Mouse (Mus musculus) embryonic facial prominence, embryonic 15.5 days (tissue): ENCODE measurements around the gene Map4k4. TPM values are rescaled to one million over a fixed set of nuclear protein-coding genes. Genes with fewer than 3 reads are reported as not detected.

ENCODE experiments used
- ATAC-seq: fragments of 200-750 bp; cut with Nextera tagmentation; 2 replicates; pipeline ENCODE4 v1.8.0; 2017; ENCODE audit warnings: low read depth, moderate TSS enrichment; ENCODE audit not compliant: insufficient number of reproducible peaks, low FRiP score, low TSS enrichment
- H3K27ac ChIP-seq: fragments of 300-500 bp; sonication (generic); replicated peaks from 2 replicates; pipeline ENCODE4 v1.5.1; 2015; ENCODE audit warnings: mild to moderate bottlenecking, inconsistent platforms
- H3K27me3 ChIP-seq: fragments of 300-500 bp; sonication (generic); 2 replicates; pipeline ENCODE4 v1.6.1; 2015; ENCODE audit warnings: inconsistent platforms
- H3K36me3 ChIP-seq: fragments of 300-500 bp; sonication (generic); 2 replicates; pipeline ENCODE4 v1.6.1; 2015; ENCODE audit warnings: mild to moderate bottlenecking, inconsistent platforms
- H3K4me1 ChIP-seq: fragments of 300-500 bp; sonication (generic); 2 replicates; pipeline ENCODE4 v1.6.1; 2015; ENCODE audit warnings: inconsistent platforms
- H3K4me2 ChIP-seq: fragments of 300-500 bp; sonication (generic); replicated peaks from 2 replicates; pipeline ENCODE4 v1.6.1; 2015; ENCODE audit warnings: mild to moderate bottlenecking, inconsistent platforms
- H3K4me3 ChIP-seq: fragments of 300-500 bp; sonication (generic); replicated peaks from 2 replicates; pipeline ENCODE4 v1.5.1; 2015; ENCODE audit warnings: mild to moderate bottlenecking, inconsistent platforms
- H3K9ac ChIP-seq: fragments of 300-500 bp; sonication (generic); 2 replicates; pipeline ENCODE4 v1.6.1; 2015; ENCODE audit warnings: inconsistent platforms
- H3K9me3 ChIP-seq: fragments of 300-500 bp; sonication (generic); replicated peaks from 2 replicates; pipeline ENCODE4 v1.6.1; 2016; ENCODE audit warnings: inconsistent platforms
- WGBS: fragments of 180-500 bp; shearing (Covaris S2); methylation state at CpG from one replicate; pipeline ENCODE4 v1.1.7; 2015; 5-methylcytosine and 5-hydroxymethylcytosine counted together
- polyA plus RNA-seq: library from polyadenylated mRNA; unstranded; fragments of >200 nt; fragmentation: Nextera tagmentation; extraction: Ambion mirVana; gene quantifications from 2 replicates; pipeline ENCODE4 v1.2.1, GENCODE M21; 2015

Map4k4 gene
- polyA plus RNA-seq, 1 experiment from 2014 or later = 34.4 TPM

DNA sequence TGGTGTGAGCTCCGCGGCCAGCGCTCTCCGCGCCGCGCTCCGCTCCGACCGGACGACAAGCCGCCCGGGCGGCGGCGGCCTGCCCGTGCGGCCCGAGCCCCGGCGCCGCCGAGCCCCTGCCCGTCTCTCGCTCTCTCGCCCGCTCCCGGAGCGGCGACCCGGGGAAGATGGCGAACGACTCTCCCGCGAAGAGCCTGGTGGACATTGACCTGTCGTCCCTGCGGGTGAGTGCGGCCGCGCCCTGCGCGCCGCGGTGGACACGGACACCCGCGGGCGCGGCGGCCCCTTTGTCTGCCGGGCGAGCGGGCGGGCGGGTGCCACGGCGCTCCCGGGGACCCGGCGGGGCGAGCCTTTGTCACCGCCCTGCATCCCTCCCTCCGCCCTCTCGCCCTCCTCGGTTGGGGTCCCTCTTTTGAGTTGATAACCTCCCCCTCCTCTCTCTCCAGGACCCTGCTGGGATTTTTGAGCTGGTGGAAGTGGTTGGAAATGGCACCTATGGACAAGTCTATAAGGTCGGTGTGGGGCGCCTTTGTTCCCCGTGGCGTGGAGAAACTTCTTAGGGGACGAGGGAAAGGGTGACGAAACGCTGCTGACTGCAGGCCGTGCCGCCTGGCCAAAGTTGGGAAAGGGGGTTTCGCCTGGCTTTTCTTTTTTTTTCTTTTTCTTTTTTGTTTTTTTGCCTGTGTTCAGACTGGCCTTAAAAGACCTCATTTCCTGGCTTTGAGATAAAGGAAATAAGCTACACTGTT is 524 bp downstream of the Map4k4 start:
- under 1% methylated on average over 74 of the region's 75 CpGs for WGBS
- peaks cover 5% of the 10 kb centered on the region; the same call in 1 of the 2 replicates for H3K36me3 ChIP-seq
- H3K9ac ChIP-seq = peak overlapping the region; percentile 94
- peaks cover 48% of the 10 kb centered on the region for H3K4me1 ChIP-seq
- peak overlapping the region; percentile 86 for H3K4me3 ChIP-seq
- H3K9me3 ChIP-seq = no peaks in the 10 kb centered on the region
- H3K4me2 ChIP-seq = peak overlapping the region; percentile 75
- H3K27ac ChIP-seq = peak overlapping the region; percentile 96
- ATAC-seq = peak; percentile 31; the same call in 1 of the 2 replicates
- no peaks in the 10 kb centered on the region for H3K27me3 ChIP-seq

GRCm38 (mm10) chr1:39901851-39902703 is 1.4 kb downstream of the Map4k4 start:
- ATAC-seq = no peak
- under 1% methylated on average over 26 of the region's 26 CpGs for WGBS
- H3K9me3 ChIP-seq = no peaks in the 10 kb centered on the region
- H3K36me3 ChIP-seq = peaks cover 5% of the 10 kb centered on the region; the same call in 1 of the 2 replicates
- H3K4me1 ChIP-seq = peaks cover 51% of the 10 kb centered on the region
- H3K4me3 ChIP-seq = peak overlapping the region; percentile 86
- H3K27me3 ChIP-seq = no peaks in the 10 kb centered on the region
- H3K9ac ChIP-seq = peak overlapping the region; percentile 94
- peak overlapping the region; percentile 75 for H3K4me2 ChIP-seq
- peak overlapping the region; percentile 96 for H3K27ac ChIP-seq

DNA sequence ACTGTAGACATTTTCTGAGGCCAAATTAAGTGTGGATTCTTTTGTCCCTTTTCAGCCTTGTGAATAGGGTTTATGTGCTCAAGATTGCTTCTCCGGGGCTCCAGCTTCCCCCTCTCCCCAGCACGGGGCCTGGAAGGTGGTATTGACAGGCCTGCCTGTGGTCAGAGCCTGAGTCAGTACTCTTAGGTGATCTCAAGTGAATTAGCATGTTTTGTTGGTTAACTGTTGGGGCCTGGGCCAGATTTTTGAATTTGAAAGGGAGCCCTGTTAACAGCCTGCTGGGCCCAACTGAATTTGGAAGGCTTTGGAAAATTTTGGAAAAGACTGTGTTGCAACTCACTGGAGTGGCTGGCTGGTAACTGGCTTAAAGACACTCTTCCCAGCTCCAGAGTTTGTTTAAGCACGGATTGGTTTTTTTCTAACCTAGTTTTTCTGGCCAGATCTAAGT is 2.0 kb downstream of the Map4k4 start:
- peak overlapping the region; percentile 96 for H3K27ac ChIP-seq
- H3K36me3 ChIP-seq = peaks cover 7% of the 10 kb centered on the region; the same call in 1 of the 2 replicates
- under 1% methylated on average over 3 of the region's 3 CpGs for WGBS
- no peak for ATAC-seq
- peak overlapping the region; percentile 94 for H3K9ac ChIP-seq
- no peaks in the 10 kb centered on the region for H3K27me3 ChIP-seq
- H3K4me2 ChIP-seq = peak overlapping the region; percentile 75
- no peaks in the 10 kb centered on the region for H3K9me3 ChIP-seq
- H3K4me3 ChIP-seq = peak overlapping the region; percentile 86
- peaks cover 57% of the 10 kb centered on the region for H3K4me1 ChIP-seq

DNA sequence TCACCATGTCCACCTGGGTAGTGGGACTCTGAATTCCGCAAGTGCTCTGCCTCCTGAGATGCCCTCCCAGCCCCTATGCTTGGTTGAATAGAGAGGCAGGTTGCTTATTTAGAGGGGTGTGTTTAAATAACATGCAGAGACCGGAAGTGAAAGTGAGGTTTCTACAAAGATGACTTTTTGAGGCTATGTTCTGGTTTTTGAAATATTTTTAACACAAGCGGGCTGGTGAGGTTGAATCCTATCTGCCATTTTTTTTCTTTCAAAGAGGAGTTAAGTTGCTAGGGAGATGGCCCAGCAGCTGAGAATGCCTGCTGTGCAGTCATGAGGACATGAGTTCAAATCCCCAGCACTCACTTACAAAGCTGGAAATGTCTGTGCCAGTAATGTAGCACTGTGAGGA is 4.0 kb downstream of the Map4k4 start:
- H3K36me3 ChIP-seq = peaks cover 7% of the 10 kb centered on the region; the same call in 1 of the 2 replicates
- peak overlapping the region; percentile 8; the same call in 1 of the 2 replicates for H3K4me2 ChIP-seq
- H3K4me3 ChIP-seq = no peak overlapping the region
- no peak for ATAC-seq
- H3K9me3 ChIP-seq = no peaks in the 10 kb centered on the region
- no peaks in the 10 kb centered on the region for H3K27me3 ChIP-seq
- no peak overlapping the region for H3K9ac ChIP-seq
- WGBS = 76% methylated on average over 3 of the region's 3 CpGs
- H3K4me1 ChIP-seq = peaks cover 70% of the 10 kb centered on the region
- H3K27ac ChIP-seq = no peak overlapping the region

DNA sequence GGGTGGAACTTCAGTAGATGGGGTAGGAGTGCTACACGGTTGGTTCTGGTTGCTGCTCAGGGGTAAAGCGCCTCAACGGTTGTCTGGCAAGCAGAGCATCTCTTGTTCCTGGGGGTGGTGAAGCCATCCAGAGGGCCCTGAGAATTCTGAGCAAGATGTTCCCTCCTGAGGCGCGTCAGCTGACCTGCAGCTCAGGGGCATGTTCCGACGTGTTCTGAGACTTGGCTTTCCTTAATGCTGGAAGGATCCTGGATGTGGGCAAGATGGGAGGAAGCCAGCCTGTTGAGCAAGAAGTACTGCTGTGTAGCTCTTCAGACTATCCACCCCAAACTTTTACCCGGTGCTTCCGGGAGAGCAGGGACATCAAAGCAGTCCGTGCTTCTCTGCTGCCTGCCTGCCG is 6.2 kb downstream of the Map4k4 start:
- no peaks in the 10 kb centered on the region for H3K9me3 ChIP-seq
- H3K4me2 ChIP-seq = peak overlapping the region; percentile 24; the same call in 1 of the 2 replicates
- H3K9ac ChIP-seq = no peak overlapping the region
- H3K36me3 ChIP-seq = peaks cover 18% of the 10 kb centered on the region; the same call in 1 of the 2 replicates
- no peak overlapping the region for H3K4me3 ChIP-seq
- peaks cover 70% of the 10 kb centered on the region for H3K4me1 ChIP-seq
- no peak for ATAC-seq
- 36% methylated on average over 11 of the region's 11 CpGs for WGBS
- H3K27me3 ChIP-seq = no peaks in the 10 kb centered on the region
- H3K27ac ChIP-seq = 0 out of 2 replicates have a peak overlapping the region, but pooled peaks have one; percentile 3

- H3K36me3 ChIP-seq = peaks cover 23% of the 10 kb centered on the region; the same call in 1 of the 2 replicates
- no peaks in the 10 kb centered on the region for H3K27me3 ChIP-seq
- no peak overlapping the region for H3K4me2 ChIP-seq
- H3K9ac ChIP-seq = no peak overlapping the region
- 0 out of 2 replicates have a peak overlapping the region, but pooled peaks have one; percentile 11 for H3K27ac ChIP-seq
- peaks cover 58% of the 10 kb centered on the region for H3K4me1 ChIP-seq
- H3K9me3 ChIP-seq = no peaks in the 10 kb centered on the region
- no peak overlapping the region for H3K4me3 ChIP-seq
- ATAC-seq = no peak
- WGBS = 94% methylated on average over 2 of the region's 2 CpGs
Measured at GRCm38 (mm10) chr1:39908976-39909375, 8.3 kb downstream of the Map4k4 start.

- no peaks in the 10 kb centered on the region for H3K9me3 ChIP-seq
- no peak overlapping the region for H3K9ac ChIP-seq
- peaks cover 26% of the 10 kb centered on the region for H3K36me3 ChIP-seq
- 39% methylated on average over 3 of the region's 3 CpGs for WGBS
- no peak overlapping the region for H3K4me3 ChIP-seq
- H3K27me3 ChIP-seq = no peaks in the 10 kb centered on the region
- peaks cover 34% of the 10 kb centered on the region for H3K4me1 ChIP-seq
- no peak overlapping the region for H3K27ac ChIP-seq
- no peak overlapping the region for H3K4me2 ChIP-seq
- ATAC-seq = no peak
Measured at GRCm38 (mm10) chr1:39911446-39911845, 10.7 kb downstream of the Map4k4 start.

- WGBS = 75% methylated on average over 4 of the region's 4 CpGs
- H3K36me3 ChIP-seq = peaks cover 24% of the 10 kb centered on the region
- H3K4me2 ChIP-seq = no peak overlapping the region
- no peaks in the 10 kb centered on the region for H3K27me3 ChIP-seq
- H3K9me3 ChIP-seq = no peaks in the 10 kb centered on the region
- no peak overlapping the region for H3K9ac ChIP-seq
- no peak for ATAC-seq
- H3K4me1 ChIP-seq = peaks cover 27% of the 10 kb centered on the region
- H3K27ac ChIP-seq = no peak overlapping the region
- no peak overlapping the region for H3K4me3 ChIP-seq
Measured at GRCm38 (mm10) chr1:39913256-39913655, 12.5 kb downstream of the Map4k4 start.

DNA sequence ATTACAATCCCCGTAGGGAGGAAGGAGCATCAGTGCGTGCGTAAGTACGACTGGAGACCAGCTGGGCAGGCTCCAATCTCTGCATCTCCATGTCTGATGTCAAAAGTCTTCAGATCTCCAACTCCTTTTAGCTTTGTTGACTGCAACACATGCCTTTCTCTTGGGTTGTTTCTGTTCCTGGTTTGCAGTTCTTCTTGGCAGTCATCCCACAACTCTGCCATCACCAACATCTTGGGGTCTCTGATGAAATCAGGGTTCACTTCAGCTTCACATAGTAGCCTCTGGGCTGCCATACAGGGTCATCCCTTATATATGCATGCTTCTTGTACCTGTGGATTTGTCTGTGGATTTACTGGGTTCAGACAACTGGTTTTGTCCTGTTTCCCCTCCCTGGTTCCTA is 15.4 kb downstream of the Map4k4 start:
- H3K9ac ChIP-seq = no peak overlapping the region

GRCm38 (mm10) chr1:39917855-39918516 is 17.3 kb downstream of the Map4k4 start:
- Histone ChIP-seq H3K27ac (peak overlapping the region; percentile 39; the same call in 1 of the 2 replicates), H3K9ac (no peak overlapping the region), H3K9me3 (no peaks in the 10 kb centered on the region), H3K27me3 (no peaks in the 10 kb centered on the region), H3K4me3 (no peak overlapping the region), H3K4me1 (peaks cover 40% of the 10 kb centered on the region), H3K36me3 (peaks cover 12% of the 10 kb centered on the region), H3K4me2 (no peak overlapping the region)
- ATAC-seq = no peak
- 67% methylated on average over 13 of the region's 13 CpGs for WGBS

More for the DNA sequence above, 15.4 kb downstream of the Map4k4 start:
- Histone ChIP-seq H3K27me3 (no peaks in the 10 kb centered on the region), H3K4me2 (no peak overlapping the region), H3K27ac (no peak overlapping the region), H3K4me1 (peaks cover 30% of the 10 kb centered on the region), H3K4me3 (no peak overlapping the region), H3K36me3 (peaks cover 12% of the 10 kb centered on the region), H3K9me3 (no peaks in the 10 kb centered on the region)
- no peak for ATAC-seq
- 73% methylated on average over 4 of the region's 4 CpGs for WGBS
